In the genomic region with DNA sequence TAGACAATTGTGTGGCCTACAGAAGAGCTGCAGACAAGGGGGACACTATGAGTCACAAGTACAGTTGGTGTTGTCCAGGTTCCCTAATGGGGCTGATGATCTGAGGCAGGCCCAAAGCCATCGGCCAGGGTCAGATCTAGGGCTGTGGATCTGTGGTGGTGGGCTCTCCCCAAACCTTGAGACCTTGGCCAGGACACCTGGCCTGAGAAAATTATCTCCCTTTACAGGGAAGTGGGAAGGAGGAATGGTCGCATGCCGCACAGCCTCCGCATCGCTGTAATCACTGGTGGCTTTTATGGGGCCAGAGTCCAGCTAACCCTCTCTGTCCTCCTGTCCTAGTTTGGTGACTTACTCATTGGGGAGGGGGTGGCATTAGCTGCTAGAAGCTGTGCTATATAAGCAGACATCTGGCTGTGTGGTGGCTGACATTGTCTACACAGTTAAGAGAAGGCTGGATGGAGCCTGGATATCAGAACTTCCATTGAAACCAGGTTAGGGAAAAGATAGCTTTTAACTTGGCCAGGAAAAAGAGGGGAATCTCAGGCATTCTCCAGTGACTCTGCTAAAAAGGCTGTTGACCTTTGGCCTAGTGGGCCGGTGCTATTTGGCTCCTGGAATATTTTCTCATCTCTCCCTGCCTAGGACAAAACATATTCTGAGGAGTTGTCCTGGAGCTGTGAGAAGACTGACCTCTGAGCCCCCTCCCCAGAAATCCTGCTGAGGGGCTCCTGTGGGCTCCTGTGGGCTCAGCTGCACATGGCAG, we compare ENCODE assay signal across 8 mouse cellular contexts. TPM values are rescaled to one million over a fixed set of nuclear protein-coding genes. Genes with fewer than 3 reads are reported as not detected.
A peak's percentile ranks its signal among the peaks of the same experiment; 100 is the strongest.
DNase-seq lines count a peak whose midpoint lies in the region; ATAC-seq lines count a peak whose summit lies in the region.

No protein-coding gene starts in this region.

- peaks cover 31% of the 10 kb centered on the region for H3K36me3 ChIP-seq in erythroblast, embryonic 14.5 days (ENCODE audit: control insufficient read depth)
- H3K36me3 ChIP-seq in embryonic facial prominence, embryonic 12.5 days, result no peaks in the 10 kb centered on the region
- H3K36me3 ChIP-seq in hindbrain, embryonic 16.5 days (ENCODE audit: control insufficient read depth, insufficient read depth, low read length), result no peaks in the 10 kb centered on the region
- H3K36me3 ChIP-seq in liver, embryonic 15.5 days (replicated peaks), result no peaks in the 10 kb centered on the region

- peak overlapping the region; percentile 39; the same call in 1 of the 2 replicates for H3K9ac ChIP-seq in embryonic facial prominence, embryonic 12.5 days
- H3K9ac ChIP-seq in hindbrain, embryonic 16.5 days (ENCODE audit: low read depth, low read length), result peak overlapping the region; percentile 84; the same call in 1 of the 2 replicates
- H3K9ac ChIP-seq in liver, embryonic 15.5 days, result peak overlapping the region; percentile 80

- H3K4me1 ChIP-seq in erythroblast, embryonic 14.5 days (ENCODE audit: control insufficient read depth), result peaks cover 99% of the 10 kb centered on the region
- H3K4me1 ChIP-seq in embryonic facial prominence, embryonic 12.5 days, result peaks cover 73% of the 10 kb centered on the region
- peaks cover 66% of the 10 kb centered on the region for H3K4me1 ChIP-seq in hindbrain, embryonic 16.5 days (ENCODE audit: control insufficient read depth, insufficient read depth, low read depth, low read length)
- peaks cover 97% of the 10 kb centered on the region for H3K4me1 ChIP-seq in liver, embryonic 15.5 days (replicated peaks)

- intact Hi-C loops in gastrocnemius, postnatal 14 days (cut with DNase I; ENCODE audit: low total_unique reads), result no loop called here
- intact Hi-C loops in left cerebral cortex, postnatal 10 days (cut with DNase I), result loop anchor here (5.0 kb wide), 1 partner anchor 32 kb away; no protein-coding TSS in a partner anchor

- H3K4me3 ChIP-seq in erythroblast, embryonic 14.5 days (replicated peaks), result peak overlapping the region; percentile 84
- peak overlapping the region; percentile 70 for H3K4me3 ChIP-seq in embryonic facial prominence, embryonic 12.5 days
- H3K4me3 ChIP-seq in hindbrain, embryonic 16.5 days (ENCODE audit: low read length), result peak overlapping the region; percentile 71; the same call in 1 of the 2 replicates
- H3K4me3 ChIP-seq in liver, embryonic 15.5 days (replicated peaks), result peak overlapping the region; percentile 80

- no peak for DNase-seq in gastrocnemius, postnatal 14 days
- no peak for DNase-seq in left cerebral cortex, postnatal 10 days (ENCODE audit: extremely low spot score in 1 of 2, low spot score in 2 of 2)
- no peak for DNase-seq in layer of hippocampus, adult 9-10 months (ENCODE audit: low spot score)

- H3K9me3 ChIP-seq in erythroblast, embryonic 14.5 days (ENCODE audit: control insufficient read depth, low read length), result no peaks in the 10 kb centered on the region
- H3K9me3 ChIP-seq in embryonic facial prominence, embryonic 12.5 days, result no peaks in the 10 kb centered on the region
- H3K9me3 ChIP-seq in hindbrain, embryonic 16.5 days (ENCODE audit: control insufficient read depth, low read length), result no peaks in the 10 kb centered on the region
- no peaks in the 10 kb centered on the region for H3K9me3 ChIP-seq in liver, embryonic 15.5 days (replicated peaks)

- no peak overlapping the region for H3K27ac ChIP-seq in embryonic facial prominence, embryonic 12.5 days
- no peak overlapping the region for H3K27ac ChIP-seq in hindbrain, embryonic 16.5 days (ENCODE audit: low read depth, low read length)
- peak overlapping the region; percentile 96 for H3K27ac ChIP-seq in liver, embryonic 15.5 days (replicated peaks)

- ATAC-seq in erythroblast, adult 5-6 weeks (replicated peaks; ENCODE audit: low FRiP score, poor library complexity, severe bottlenecking), result no peak
- no peak for ATAC-seq in embryonic facial prominence, embryonic 12.5 days (ENCODE audit: insufficient number of reproducible peaks, insufficient read depth, low FRiP score, low TSS enrichment)
- no peak for ATAC-seq in hindbrain, embryonic 16.5 days
- no peak for ATAC-seq in liver, embryonic 15.5 days (ENCODE audit: insufficient read depth)

- peak overlapping the region; percentile 89 for H3K4me2 ChIP-seq in embryonic facial prominence, embryonic 12.5 days (replicated peaks)
- peak overlapping the region; percentile 91 for H3K4me2 ChIP-seq in hindbrain, embryonic 16.5 days (ENCODE audit: low read length)
- H3K4me2 ChIP-seq in liver, embryonic 15.5 days, result peak overlapping the region; percentile 98

- peaks cover 13% of the 10 kb centered on the region for H3K27me3 ChIP-seq in erythroblast, embryonic 14.5 days (ENCODE audit: control insufficient read depth)
- peaks cover 4% of the 10 kb centered on the region for H3K27me3 ChIP-seq in embryonic facial prominence, embryonic 12.5 days
- no peaks in the 10 kb centered on the region for H3K27me3 ChIP-seq in hindbrain, embryonic 16.5 days (replicated peaks; ENCODE audit: control insufficient read depth, insufficient read depth, low read length)
- peaks cover 12% of the 10 kb centered on the region; the same call in 1 of the 2 replicates for H3K27me3 ChIP-seq in liver, embryonic 15.5 days

- 61% methylated on average over 6 of the region's 6 CpGs for WGBS in embryonic facial prominence, embryonic 12.5 days
- 68% methylated on average over 6 of the region's 6 CpGs for WGBS in hindbrain, embryonic 16.5 days
- WGBS in liver, embryonic 15.5 days (ENCODE audit: insufficient replicate concordance), result 60% methylated on average over 6 of the region's 6 CpGs

RNA-seq across cellular contexts. Expression of a gene that starts 2.7 kb away (rescaled TPM):
- polyA plus RNA-seq in erythroblast, embryonic 14.5 days (2012), result 2.6 and 3.4 TPM in 2 replicates
- 38.2 and 38.7 TPM in 2 replicates for total RNA-seq in erythroblast, adult 5-6 weeks (2015; ENCODE audit: low replicate concordance)
- 11.3 and 19.8 TPM in 2 replicates for total RNA-seq in erythroblast, adult 5-6 weeks (2017; ENCODE audit: low replicate concordance)
- polyA plus RNA-seq in embryonic facial prominence, embryonic 12.5 days (2016; fragmentation: Nextera tagmentation; extraction: Ambion mirVana), result 16.9 and 17.7 TPM in 2 replicates
- 16.4 and 24.1 TPM in 2 replicates for polyA plus RNA-seq in hindbrain, embryonic 16.5 days (2015; fragmentation: Nextera tagmentation; extraction: Ambion mirVana)
- 6.8 and 7.1 TPM in 2 replicates for polyA plus RNA-seq in liver, embryonic 15.5 days (2015; fragmentation: Nextera tagmentation; extraction: Ambion mirVana)
- 100 to 1,000 TPM; 136 to 137 TPM for total RNA-seq in gastrocnemius, postnatal 14 days (2021)
- 100 to 1,000 TPM; 149 to 160 TPM for total RNA-seq in left cerebral cortex, postnatal 10 days (2021)
